Mouse (Mus musculus): ENCODE measurements at regions not wholly inside any gene's neighbourhood (a gene's known extent, or its start where the extent isn't known, plus 50 kb on each side); places are given as distances from the start of the nearest gene placed in this dataset.

DNA sequence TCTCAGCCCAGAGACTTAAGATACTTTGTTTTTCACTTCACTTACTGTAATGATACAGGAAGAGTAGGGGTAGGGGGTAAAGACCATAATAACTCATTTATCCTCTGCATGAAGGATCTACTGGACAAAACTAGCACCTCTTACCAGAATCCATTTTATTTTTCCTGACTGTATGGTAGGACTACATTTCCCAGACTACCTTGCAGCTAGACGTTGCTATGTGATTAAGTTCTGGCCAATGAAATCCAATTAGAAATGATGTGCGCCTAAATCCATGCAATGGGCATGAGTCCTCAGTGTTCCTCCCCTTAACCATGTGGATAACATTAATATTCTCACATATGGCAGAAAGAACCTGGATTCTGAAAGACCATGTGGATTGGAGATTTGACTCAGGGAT is 68.3 kb upstream of the Rbbp6 start:
- H3K4me1 ChIP-seq (ENCODE audit: control insufficient read depth): no peaks in the 10 kb centered on the region
- no peaks in the 10 kb centered on the region for H3K27me3 ChIP-seq (ENCODE audit: control insufficient read depth)
- H3K36me3 ChIP-seq (ENCODE audit: control insufficient read depth): no peaks in the 10 kb centered on the region
- no peaks in the 10 kb centered on the region for H3K9me3 ChIP-seq (ENCODE audit: control insufficient read depth, low read length)
- H3K4me3 ChIP-seq (replicated peaks): no peak overlapping the region
- no peak for TF ChIP-seq TAL1 (IDR thresholded peaks at IDR 0.05; ENCODE audit: low read length)
- no peak for TF ChIP-seq GATA1 (IDR thresholded peaks at IDR 0.05; ENCODE audit: low read length)

- no peak for TF ChIP-seq GATA1 (IDR thresholded peaks at IDR 0.05; ENCODE audit: low read length)
- no peak for TF ChIP-seq TAL1 (IDR thresholded peaks at IDR 0.05; ENCODE audit: low read length)
- Histone ChIP-seq H3K36me3 (ENCODE audit: control insufficient read depth) (no peaks in the 10 kb centered on the region), H3K4me3 (replicated peaks) (no peak overlapping the region), H3K27me3 (ENCODE audit: control insufficient read depth) (no peaks in the 10 kb centered on the region), H3K4me1 (ENCODE audit: control insufficient read depth) (no peaks in the 10 kb centered on the region), H3K9me3 (ENCODE audit: control insufficient read depth, low read length) (no peaks in the 10 kb centered on the region)
These were observed 59.4 kb upstream of the Rbbp6 start for GRCm38 (mm10) chr7:122906056-122906455.

DNA sequence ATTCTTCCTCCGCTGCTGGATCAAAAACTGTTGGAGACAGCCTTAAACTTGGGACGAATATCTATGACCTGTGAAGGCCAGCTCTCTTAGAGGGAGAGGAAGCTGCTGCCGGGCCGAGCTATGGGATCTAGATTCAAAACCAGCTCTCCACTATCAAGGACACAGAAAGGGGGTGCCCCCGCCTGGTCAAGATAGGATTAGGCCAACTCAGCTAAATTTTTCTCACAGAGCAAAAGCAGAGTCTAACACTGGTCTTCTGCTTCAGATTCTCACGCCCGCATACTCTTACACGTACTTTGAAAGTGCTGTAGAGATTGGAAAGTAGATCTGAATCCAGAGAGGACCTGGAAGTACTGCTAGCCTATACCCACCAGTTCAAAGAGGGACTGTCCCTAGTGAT is 56.2 kb upstream of the Rbbp6 start:
- TF ChIP-seq TAL1 (IDR thresholded peaks at IDR 0.05; ENCODE audit: low read length) (no peak), GATA1 (IDR thresholded peaks at IDR 0.05; ENCODE audit: low read length) (no peak)
- Histone ChIP-seq H3K36me3 (ENCODE audit: control insufficient read depth) (no peaks in the 10 kb centered on the region), H3K27me3 (ENCODE audit: control insufficient read depth) (no peaks in the 10 kb centered on the region), H3K9me3 (ENCODE audit: control insufficient read depth, low read length) (no peaks in the 10 kb centered on the region), H3K4me3 (replicated peaks) (no peak overlapping the region), H3K4me1 (ENCODE audit: control insufficient read depth) (no peaks in the 10 kb centered on the region)

All from erythroblast, embryonic 14.5 days (primary cell).